Mouse (Mus musculus) stomach, embryonic 14.5 days (tissue): ENCODE results near the gene Zfp462. TPM values are rescaled to one million over a fixed set of nuclear protein-coding genes. Genes with fewer than 3 reads are reported as not detected.
"Not testable (repeated sequence)": the region's sequence is repeated elsewhere in the genome, so short reads cannot be mapped to it uniquely, and the experiment has no call there.

ENCODE experiments used
- ATAC-seq: fragments of 200-750 bp; cut with Nextera tagmentation; 2 replicates; pipeline ENCODE4 v1.8.0; 2017; ENCODE audit warnings: low read depth, moderate TSS enrichment; ENCODE audit not compliant: insufficient number of reproducible peaks, insufficient read depth, low FRiP score
- H3K27ac ChIP-seq: fragments of 300-500 bp; sonication (generic); 2 replicates; pipeline ENCODE4 v1.5.1; 2014; ENCODE audit warnings: mild to moderate bottlenecking, low read length, moderate library complexity, mixed read lengths
- H3K27me3 ChIP-seq: fragments of 300-500 bp; sonication (generic); 2 replicates; pipeline ENCODE4 v1.6.1; 2014; ENCODE audit warnings: low read length, control low read depth, mixed read lengths; ENCODE audit not compliant: control insufficient read depth, insufficient read depth
- H3K36me3 ChIP-seq: fragments of 300-500 bp; sonication (generic); 2 replicates; pipeline ENCODE4 v1.6.1; 2014; ENCODE audit warnings: mild to moderate bottlenecking, control low read depth, low read length, moderate library complexity, mixed read lengths; ENCODE audit not compliant: control insufficient read depth, insufficient read depth
- H3K4me1 ChIP-seq: fragments of 300-500 bp; sonication (generic); 2 replicates; pipeline ENCODE4 v1.6.1; 2014; ENCODE audit warnings: low read length, control low read depth, mixed read lengths; ENCODE audit not compliant: control insufficient read depth, insufficient read depth
- H3K4me2 ChIP-seq: fragments of 300-500 bp; sonication (generic); replicated peaks from 2 replicates; pipeline ENCODE4 v1.6.1; 2014; ENCODE audit warnings: low read depth, low read length, control low read depth
- H3K4me3 ChIP-seq: fragments of 300-500 bp; sonication (generic); 2 replicates; pipeline ENCODE4 v1.5.1; 2014; ENCODE audit warnings: low read depth, low read length, control low read depth
- H3K9ac ChIP-seq: fragments of 300-500 bp; sonication (generic); replicated peaks from 2 replicates; pipeline ENCODE4 v1.6.1; 2014; ENCODE audit warnings: low read depth, mild to moderate bottlenecking, control low read depth, low read length, moderate library complexity, mixed read lengths
- H3K9me3 ChIP-seq: fragments of 300-500 bp; sonication (generic); 2 replicates; pipeline ENCODE4 v1.6.1; 2016; ENCODE audit warnings: low read depth, low read length, control low read depth; ENCODE audit not compliant: control insufficient read depth
- WGBS: fragments of 180-500 bp; shearing (Covaris S2); extraction: QIAGEN DNeasy Blood & Tissue Kit; methylation state at CpG from one replicate; pipeline ENCODE4 v1.1.7; 2014; 5-methylcytosine and 5-hydroxymethylcytosine counted together
- polyA plus RNA-seq: library from polyadenylated mRNA; unstranded; fragments of >200 nt; fragmentation: Nextera tagmentation; extraction: Ambion mirVana; gene quantifications from 2 replicates; pipeline ENCODE4 v1.2.1, GENCODE M21; 2014

The Zfp462 gene
- polyA plus RNA-seq, 1 experiment from 2014 or later = 6.9 TPM

- H3K27me3 ChIP-seq, H3K4me2 ChIP-seq, H3K9me3 ChIP-seq, H3K9ac ChIP-seq, ATAC-seq, H3K4me1 ChIP-seq, H3K4me3 ChIP-seq, H3K36me3 ChIP-seq, H3K27ac ChIP-seq: not testable (repeated sequence)
- 79% methylated on average over 8 of the region's 8 CpGs for WGBS
Observed at GRCm38 (mm10) chr4:54927321-54928062, 17.4 kb upstream of the Zfp462 start.

DNA sequence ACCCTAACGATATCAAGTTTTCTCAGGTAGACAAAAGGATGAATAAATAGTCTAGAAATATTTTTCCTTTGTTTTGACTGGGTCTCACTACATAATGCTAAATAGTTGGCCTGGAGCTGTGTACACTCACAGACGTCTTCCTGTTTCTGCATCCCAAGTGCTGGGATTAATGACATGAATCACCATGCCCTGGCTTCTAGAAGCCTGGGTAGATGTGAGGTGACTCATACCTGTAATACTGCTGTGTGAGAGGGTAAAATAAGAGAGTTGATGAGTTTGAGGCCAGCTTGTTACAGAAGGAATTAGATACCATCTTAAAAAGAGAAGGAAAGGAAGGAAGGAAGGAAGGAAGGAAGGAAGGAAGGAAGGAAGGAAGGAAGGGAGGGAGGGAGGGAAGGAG lies 15.2 kb upstream of the Zfp462 start:
- H3K4me3 ChIP-seq = no peak overlapping the region
- whole genome bisulfite sequencing = 65% methylated on average over 2 of the region's 2 CpGs
- H3K9ac ChIP-seq = no peak overlapping the region
- H3K27ac ChIP-seq = no peak overlapping the region
- H3K36me3 ChIP-seq = no peaks in the 10 kb centered on the region
- no peaks in the 10 kb centered on the region for H3K9me3 ChIP-seq
- ATAC-seq = no peak
- H3K27me3 ChIP-seq = no peaks in the 10 kb centered on the region
- no peak overlapping the region for H3K4me2 ChIP-seq
- no peaks in the 10 kb centered on the region for H3K4me1 ChIP-seq

DNA sequence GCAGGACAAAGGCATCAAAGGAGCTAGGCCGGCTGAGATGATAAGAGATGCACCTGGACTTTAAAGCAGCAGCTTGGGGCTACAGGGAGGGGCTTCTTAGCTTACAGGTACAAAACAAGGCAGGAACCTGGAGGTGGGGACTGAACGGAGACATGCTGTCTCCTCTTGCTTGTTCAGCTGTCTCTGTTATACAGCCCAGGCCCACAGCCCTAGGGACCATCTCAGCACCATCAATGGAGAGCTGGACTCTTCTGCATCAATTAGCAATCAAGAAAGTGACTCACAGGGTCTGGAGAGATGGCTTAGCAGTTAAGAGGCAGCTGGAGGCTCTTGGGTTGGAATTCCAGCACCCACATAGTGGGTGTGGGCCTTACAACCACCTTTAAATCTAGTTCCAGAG lies 12.2 kb upstream of the Zfp462 start:
- H3K27ac ChIP-seq = no peak overlapping the region
- ATAC-seq = no peak
- no peak overlapping the region for H3K9ac ChIP-seq
- H3K4me3 ChIP-seq = no peak overlapping the region
- no peak overlapping the region for H3K4me2 ChIP-seq
- no peaks in the 10 kb centered on the region for H3K4me1 ChIP-seq
- WGBS = 29% methylated on average over 2 of the region's 2 CpGs
- no peaks in the 10 kb centered on the region for H3K36me3 ChIP-seq
- H3K9me3 ChIP-seq = no peaks in the 10 kb centered on the region
- H3K27me3 ChIP-seq = no peaks in the 10 kb centered on the region

GRCm38 (mm10) chr4:54937161-54937560 lies 7.7 kb upstream of the Zfp462 start:
- Histone ChIP-seq H3K36me3 (no peaks in the 10 kb centered on the region), H3K9me3 (no peaks in the 10 kb centered on the region), H3K27me3 (no peaks in the 10 kb centered on the region), H3K4me2 (no peak overlapping the region), H3K4me3 (no peak overlapping the region), H3K27ac (no peak overlapping the region), H3K4me1 (no peaks in the 10 kb centered on the region), H3K9ac (no peak overlapping the region)
- no peak for ATAC-seq
- WGBS = 95% methylated on average over 1 of the region's 1 CpGs

GRCm38 (mm10) chr4:54945603-54946445 lies 976 bp downstream of the Zfp462 start:
- Histone ChIP-seq H3K27ac (peak overlapping the region; percentile 50), H3K27me3 (no peaks in the 10 kb centered on the region), H3K9me3 (no peaks in the 10 kb centered on the region), H3K9ac (peak overlapping the region; percentile 60), H3K4me2 (peak overlapping the region; percentile 81), H3K4me1 (peaks cover 3% of the 10 kb centered on the region; the same call in 1 of the 2 replicates), H3K4me3 (peak overlapping the region; percentile 76), H3K36me3 (no peaks in the 10 kb centered on the region)
- under 1% methylated on average over 36 of the region's 36 CpGs for WGBS
- ATAC-seq = no peak

DNA sequence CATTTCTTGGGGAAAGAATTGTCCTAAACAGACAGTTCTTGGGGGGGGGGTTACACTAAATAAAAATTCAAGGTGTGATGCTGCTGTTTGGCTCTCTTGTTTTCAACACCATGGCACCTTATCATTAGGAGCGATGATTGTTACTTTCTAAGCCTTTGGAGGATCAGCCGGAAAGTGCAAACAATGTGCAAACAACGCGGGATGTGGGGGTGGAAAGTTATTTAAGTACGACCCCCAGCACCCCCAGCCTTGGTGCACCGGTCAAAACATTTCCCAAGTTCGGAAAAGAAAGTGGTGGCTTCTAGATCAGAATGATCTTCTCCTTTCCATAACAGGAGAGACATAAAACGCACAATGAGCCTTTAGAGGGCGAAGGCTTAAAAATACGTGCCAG lies 1.8 kb downstream of the Zfp462 start:
- H3K4me2 ChIP-seq = peak overlapping the region; percentile 81
- no peak for ATAC-seq

DNA sequence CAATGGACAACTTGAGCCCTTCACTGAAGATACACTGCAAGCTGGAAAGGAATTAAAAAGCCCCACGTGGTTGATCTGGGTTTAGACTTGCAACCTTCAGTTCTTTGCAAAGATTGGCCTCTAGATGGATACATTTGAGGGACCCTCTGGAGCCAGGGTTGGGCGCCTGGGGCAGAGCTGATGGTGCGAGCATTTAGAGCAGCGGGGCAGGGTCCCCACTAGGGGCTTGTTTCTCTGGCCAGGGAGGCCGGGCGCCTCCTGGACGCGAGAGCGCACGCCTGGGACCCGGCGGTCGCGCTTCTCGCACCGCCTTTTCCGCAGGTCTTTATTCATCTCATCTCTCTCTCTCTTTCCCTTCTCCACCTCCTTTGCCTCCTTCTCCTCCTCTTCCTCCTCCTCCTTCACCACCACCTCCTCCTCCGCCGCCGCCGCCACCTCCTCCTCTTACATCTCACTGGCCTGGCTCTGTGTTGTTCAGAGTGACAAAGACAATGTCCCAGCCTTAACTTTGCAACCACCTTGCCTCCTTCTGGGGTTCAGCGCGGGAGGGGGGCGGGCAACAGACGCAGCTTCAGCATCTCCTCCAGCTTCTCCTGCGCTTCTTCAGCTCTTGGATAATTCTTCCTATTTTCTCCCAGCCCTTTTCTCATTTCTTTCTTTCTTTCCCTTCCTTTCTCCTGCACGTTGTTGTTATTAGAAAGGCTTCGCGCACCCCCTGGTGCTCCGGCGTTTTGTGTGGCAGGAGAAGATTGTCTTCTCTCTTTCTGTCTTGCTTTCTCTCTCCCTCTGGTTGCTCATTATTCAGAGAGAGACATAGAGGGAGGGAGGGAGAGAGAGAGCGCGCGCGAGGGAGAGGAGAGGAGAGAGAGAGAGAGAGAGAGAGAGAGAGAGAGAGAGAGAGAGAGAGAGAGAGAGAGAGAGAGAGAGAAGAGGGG lies 2.5 kb downstream of the Zfp462 start:
- H3K4me3 ChIP-seq = peak overlapping the region; percentile 76
- 0% methylated on average over 32 of the region's 35 CpGs for WGBS
- peaks cover 3% of the 10 kb centered on the region; the same call in 1 of the 2 replicates for H3K4me1 ChIP-seq
- peak; percentile 15; the same call in 1 of the 2 replicates for ATAC-seq
- peak overlapping the region; percentile 84 for H3K9ac ChIP-seq
- no peaks in the 10 kb centered on the region for H3K27me3 ChIP-seq
- H3K27ac ChIP-seq = peak overlapping the region; percentile 98
- H3K4me2 ChIP-seq = peak overlapping the region; percentile 81
- no peaks in the 10 kb centered on the region for H3K36me3 ChIP-seq
- H3K9me3 ChIP-seq = no peaks in the 10 kb centered on the region

More for the DNA sequence above, 1.8 kb downstream of the Zfp462 start:
- Histone ChIP-seq H3K27me3 (no peaks in the 10 kb centered on the region), H3K36me3 (no peaks in the 10 kb centered on the region), H3K9me3 (no peaks in the 10 kb centered on the region), H3K27ac (peak overlapping the region; percentile 98; the same call in 1 of the 2 replicates), H3K9ac (peak overlapping the region; percentile 84; the same call in 1 of the 2 replicates), H3K4me1 (peaks cover 3% of the 10 kb centered on the region; the same call in 1 of the 2 replicates), H3K4me3 (peak overlapping the region; percentile 76)
- WGBS = 0% methylated on average over 10 of the region's 10 CpGs
